Mouse (Mus musculus) olfactory bulb, adult 2 months (tissue): ENCODE results near the gene Vmn2r24.

Source experiments
- CTCF ChIP-seq: fragments of 200-500 bp; IDR thresholded peaks from 2 replicates; pipeline ENCODE4 v1.5.1; 2012; ENCODE audit warnings: low read depth, mild to moderate bottlenecking, low read length, moderate library complexity; ENCODE audit not compliant: insufficient read depth
- POLR2A ChIP-seq: fragments of 200-500 bp; IDR thresholded peaks from 2 replicates; pipeline ENCODE4 v1.6.1; 2012; ENCODE audit warnings: mild to moderate bottlenecking, low read depth, low read length, moderate library complexity; ENCODE audit not compliant: insufficient read depth

DNA sequence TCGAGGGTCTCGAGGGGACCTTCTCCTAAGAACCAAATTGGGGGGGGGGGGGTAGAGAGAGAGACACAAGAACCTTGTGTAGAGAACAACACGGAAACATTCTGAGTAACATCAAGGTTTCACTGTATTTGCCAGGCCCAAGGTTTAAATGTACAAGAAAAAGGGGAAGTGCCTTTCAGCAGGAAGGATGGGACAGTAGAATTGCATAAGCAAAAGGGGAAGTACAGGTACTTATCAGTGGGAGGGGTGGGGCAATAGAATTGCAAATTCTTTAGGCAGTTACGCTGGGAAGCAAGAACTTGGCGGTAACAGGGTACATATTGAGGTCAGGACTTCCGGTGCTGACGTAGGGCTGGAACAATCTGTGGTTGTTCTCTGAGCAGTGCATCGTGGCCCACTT lies 41.3 kb downstream of the Vmn2r24 start:
- TF ChIP-seq CTCF (no peak), POLR2A (no peak)
